Mouse (Mus musculus): Measurements from ENCODE around the gene Naa16. TPM values are rescaled to one million over a fixed set of nuclear protein-coding genes. Genes with fewer than 3 reads are reported as not detected.
A peak's percentile ranks its signal among the peaks of the same experiment; 100 is the strongest.

Gene Naa16
- polyA plus RNA-seq, 2 experiments, result 9.1 to 24.2 TPM

DNA sequence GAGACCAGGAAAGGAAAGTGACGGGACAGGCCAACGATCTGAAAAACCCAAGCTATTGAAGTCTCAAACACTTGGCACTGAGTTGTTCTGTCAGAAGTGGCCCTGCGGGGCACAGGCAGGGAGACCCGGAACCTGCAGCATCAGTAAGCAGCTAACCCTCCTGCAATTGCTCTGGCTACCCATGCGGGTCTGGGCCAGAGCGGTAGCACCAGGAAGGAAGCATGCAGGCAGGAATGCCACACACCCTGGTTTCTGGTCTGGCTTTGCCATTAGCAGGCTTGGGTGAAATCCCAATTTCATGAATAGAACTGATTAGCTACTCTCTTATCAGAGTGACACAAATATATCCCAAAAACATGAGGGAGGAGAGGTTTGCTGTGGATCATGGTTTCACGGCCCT lies 58.6 kb downstream of the Naa16 start:
- DNase-seq (ENCODE audit: low read depth in 3 of 3, low spot score in 3 of 3) (no peak), ATAC-seq (ENCODE audit: insufficient read depth) (no peak)
- H3K27me3 ChIP-seq (ENCODE audit: control insufficient read depth, insufficient read depth, low read length), result no peaks in the 10 kb centered on the region
- WGBS (ENCODE audit: insufficient replicate concordance), result 52% methylated on average over 7 of the region's 7 CpGs
- H3K36me3 ChIP-seq (replicated peaks; ENCODE audit: control insufficient read depth, insufficient read depth, low read depth), result peaks cover 18% of the 10 kb centered on the region
- no peak overlapping the region; a peak in 1 of 4 replicates for H3K4me3 ChIP-seq (ENCODE audit: insufficient read depth in 1 of 2, low read depth in 2 of 2, low read length in 2 of 2)
- H3K9me3 ChIP-seq (ENCODE audit: control insufficient read depth, low read length), result no peaks in the 10 kb centered on the region
- H3K27ac ChIP-seq, result peak overlapping the region; percentile 26
- peak overlapping the region; percentile 82 for H3K4me2 ChIP-seq (ENCODE audit: low read depth)
- H3K9ac ChIP-seq (replicated peaks), result peak overlapping the region; percentile 14; the same call in 1 of the 2 replicates
- H3K4me1 ChIP-seq (replicated peaks; ENCODE audit: control insufficient read depth in 2 of 2, insufficient read depth in 2 of 2, low read length in 1 of 2), result peaks cover 10 to 13% of the 10 kb centered on the region in 2 experiments
- TF ChIP-seq EP300 (IDR thresholded peaks at IDR 0.05; ENCODE audit: low read depth), result no peak
- TF ChIP-seq CTCF (IDR thresholded peaks at IDR 0.05; ENCODE audit: low read depth), result no peak

DNA sequence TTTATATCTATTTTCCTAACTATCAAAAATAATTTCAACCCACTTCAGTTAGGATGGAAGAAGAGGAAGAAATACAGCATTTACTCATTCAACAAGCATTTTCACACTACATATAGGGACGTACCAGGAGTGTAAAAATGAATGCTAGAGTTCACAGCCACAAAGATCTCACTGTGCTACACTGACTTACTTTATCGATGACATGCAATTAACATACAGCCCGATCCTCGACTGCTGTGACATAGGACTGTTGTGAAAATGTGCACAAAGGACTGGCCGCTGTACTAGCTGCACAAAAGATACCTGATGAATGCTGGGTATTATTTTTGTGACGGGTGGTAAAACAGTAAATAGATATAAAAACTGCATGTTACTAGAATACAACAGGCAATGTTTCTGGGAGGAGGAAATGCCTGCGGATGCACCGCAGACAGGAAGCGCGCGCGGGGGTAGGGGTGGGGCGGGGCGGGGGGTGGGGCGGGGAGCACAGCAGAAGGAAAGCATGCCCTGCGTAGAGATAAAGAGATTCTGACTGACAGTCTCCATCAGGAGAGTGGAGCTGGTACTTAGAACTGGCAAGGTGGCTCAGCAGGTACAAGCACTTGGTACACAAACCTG lies 59.5 kb downstream of the Naa16 start:
- Histone ChIP-seq H3K27me3 (ENCODE audit: control insufficient read depth, insufficient read depth, low read length) (no peaks in the 10 kb centered on the region), H3K27ac (peak overlapping the region; percentile 51), H3K4me3 (ENCODE audit: insufficient read depth in 1 of 2, low read depth in 2 of 2, low read length in 2 of 2) (peak overlapping the region; percentile 31 to 48), H3K4me2 (ENCODE audit: low read depth) (peak overlapping the region; percentile 82), H3K36me3 (replicated peaks; ENCODE audit: control insufficient read depth, insufficient read depth, low read depth) (peaks cover 9% of the 10 kb centered on the region), H3K9me3 (ENCODE audit: control insufficient read depth, low read length) (no peaks in the 10 kb centered on the region), H3K9ac (replicated peaks) (peak overlapping the region; percentile 55), H3K4me1 (replicated peaks; ENCODE audit: control insufficient read depth in 2 of 2, insufficient read depth in 2 of 2, low read length in 1 of 2) (peaks cover 10 to 13% of the 10 kb centered on the region in 2 experiments)
- TF ChIP-seq CTCF (IDR thresholded peaks at IDR 0.05; ENCODE audit: low read depth) (no peak), EP300 (IDR thresholded peaks at IDR 0.05; ENCODE audit: low read depth) (no peak)
- 4% methylated on average over 16 of the region's 16 CpGs for WGBS (ENCODE audit: insufficient replicate concordance)
- ATAC-seq (ENCODE audit: insufficient read depth), result peak; percentile 92
- DNase-seq (ENCODE audit: low read depth in 3 of 3, low spot score in 3 of 3), result peak; percentile 16 to 44 (median 36)

DNA sequence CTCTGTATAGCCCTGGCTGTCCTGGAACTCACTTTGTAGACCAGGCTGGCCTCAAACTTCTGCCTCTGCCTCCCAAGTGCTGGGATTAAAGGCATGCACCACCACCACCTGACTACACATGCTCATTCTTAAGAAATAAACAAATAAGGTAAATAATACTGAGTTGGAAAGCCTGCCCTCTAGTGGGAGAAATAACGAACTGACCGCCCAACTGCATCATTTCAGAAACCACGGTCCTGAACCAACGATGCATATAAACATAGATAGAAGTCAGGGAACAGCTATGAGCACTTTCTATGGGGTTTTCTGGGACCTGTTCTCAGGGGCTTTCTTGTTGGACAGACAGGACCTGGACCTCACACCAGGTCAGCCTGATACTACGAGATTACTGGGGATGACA lies 63.5 kb downstream of the Naa16 start:
- Histone ChIP-seq H3K4me1 (replicated peaks; ENCODE audit: control insufficient read depth in 2 of 2, insufficient read depth in 2 of 2, low read length in 1 of 2) (peaks cover 9 to 10% of the 10 kb centered on the region in 2 experiments), H3K9ac (replicated peaks) (no peak overlapping the region), H3K36me3 (replicated peaks; ENCODE audit: control insufficient read depth, insufficient read depth, low read depth) (no peaks in the 10 kb centered on the region), H3K4me2 (ENCODE audit: low read depth) (no peak overlapping the region), H3K4me3 (ENCODE audit: insufficient read depth in 1 of 2, low read depth in 2 of 2, low read length in 2 of 2) (no peak overlapping the region), H3K27ac (no peak overlapping the region), H3K27me3 (ENCODE audit: control insufficient read depth, insufficient read depth, low read length) (no peaks in the 10 kb centered on the region), H3K9me3 (ENCODE audit: control insufficient read depth, low read length) (no peaks in the 10 kb centered on the region)
- TF ChIP-seq EP300 (IDR thresholded peaks at IDR 0.05; ENCODE audit: low read depth) (no peak), CTCF (IDR thresholded peaks at IDR 0.05; ENCODE audit: low read depth) (peak; percentile 82)
- WGBS (ENCODE audit: insufficient replicate concordance), result 20% methylated on average over 5 of the region's 5 CpGs
- DNase-seq (ENCODE audit: low read depth in 3 of 3, low spot score in 3 of 3), result peak in 1 of 3 experiments; percentile 35
- no peak for ATAC-seq (ENCODE audit: insufficient read depth)

DNA sequence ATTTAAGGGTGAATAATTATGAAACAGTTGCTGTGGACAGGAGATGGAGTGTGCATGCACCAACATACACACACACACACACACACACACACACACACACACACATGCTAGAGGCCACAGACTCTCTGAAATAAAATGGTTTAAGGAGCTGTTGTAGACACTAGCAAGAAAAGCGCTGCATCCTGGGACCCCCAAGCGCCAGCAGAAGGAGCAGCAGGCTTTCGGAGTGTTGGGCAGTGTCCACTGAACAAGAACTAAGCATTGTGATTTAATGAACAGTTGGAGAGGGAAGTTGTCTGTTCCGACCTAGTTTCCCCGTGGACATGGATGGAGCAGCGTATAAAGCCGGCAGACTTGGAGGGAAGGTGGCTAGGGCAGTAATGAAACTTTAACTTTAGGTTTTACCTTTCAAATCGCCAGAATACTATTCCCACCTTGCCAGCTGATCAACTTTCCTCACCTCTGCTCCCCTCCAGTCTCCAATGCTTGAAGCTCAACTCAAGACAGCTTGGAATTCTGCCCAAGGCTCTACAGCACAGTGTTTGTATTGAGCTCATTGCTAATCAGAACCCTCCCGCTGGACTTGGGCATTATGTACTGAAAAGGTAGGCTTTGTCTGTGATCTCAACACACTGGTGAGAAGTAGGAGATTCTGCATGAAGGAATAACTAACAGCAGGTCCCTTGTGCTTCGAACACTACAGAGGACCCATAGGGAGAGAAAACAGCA lies 66.3 kb downstream of the Naa16 start:
- Histone ChIP-seq H3K9ac (replicated peaks) (no peak overlapping the region), H3K27me3 (ENCODE audit: control insufficient read depth, insufficient read depth, low read length) (no peaks in the 10 kb centered on the region), H3K4me2 (ENCODE audit: low read depth) (no peak overlapping the region), H3K4me3 (ENCODE audit: insufficient read depth in 1 of 2, low read depth in 2 of 2, low read length in 2 of 2) (no peak overlapping the region), H3K27ac (no peak overlapping the region), H3K4me1 (replicated peaks; ENCODE audit: control insufficient read depth in 2 of 2, insufficient read depth in 2 of 2, low read length in 1 of 2) (no peaks in the 10 kb centered on the region), H3K9me3 (ENCODE audit: control insufficient read depth, low read length) (no peaks in the 10 kb centered on the region), H3K36me3 (replicated peaks; ENCODE audit: control insufficient read depth, insufficient read depth, low read depth) (no peaks in the 10 kb centered on the region)
- ATAC-seq (ENCODE audit: insufficient read depth) (no peak), DNase-seq (ENCODE audit: low read depth in 3 of 3, low spot score in 3 of 3) (no peak)
- WGBS (ENCODE audit: insufficient replicate concordance), result 75% methylated on average over 10 of the region's 10 CpGs
- TF ChIP-seq EP300 (IDR thresholded peaks at IDR 0.05; ENCODE audit: low read depth) (no peak), CTCF (IDR thresholded peaks at IDR 0.05; ENCODE audit: low read depth) (no peak)

DNA sequence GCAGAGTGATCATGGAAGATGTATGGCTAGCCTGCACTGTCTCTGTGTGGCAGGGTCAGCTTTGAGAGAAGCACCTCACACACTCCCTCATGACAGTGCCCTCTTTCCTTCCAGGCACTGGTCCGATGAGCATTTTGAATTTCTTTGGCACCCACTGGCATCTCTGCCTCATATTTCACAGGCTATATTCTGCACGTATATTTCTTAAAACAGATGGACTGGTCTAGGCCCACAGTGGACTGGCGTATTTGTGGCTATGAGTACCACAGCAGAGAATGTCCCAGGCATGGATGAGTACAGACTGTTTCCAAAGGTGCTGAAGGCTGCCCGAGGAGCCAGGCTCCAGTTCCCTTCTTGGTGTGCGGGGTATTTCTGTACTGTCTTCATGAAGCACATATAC lies 68.7 kb downstream of the Naa16 start:
- Histone ChIP-seq H3K9ac (replicated peaks) (no peak overlapping the region), H3K9me3 (ENCODE audit: control insufficient read depth, low read length) (no peaks in the 10 kb centered on the region), H3K4me1 (replicated peaks; ENCODE audit: control insufficient read depth in 2 of 2, insufficient read depth in 2 of 2, low read length in 1 of 2) (no peaks in the 10 kb centered on the region), H3K36me3 (replicated peaks; ENCODE audit: control insufficient read depth, insufficient read depth, low read depth) (no peaks in the 10 kb centered on the region), H3K4me2 (ENCODE audit: low read depth) (no peak overlapping the region), H3K27ac (no peak overlapping the region), H3K27me3 (ENCODE audit: control insufficient read depth, insufficient read depth, low read length) (no peaks in the 10 kb centered on the region), H3K4me3 (ENCODE audit: insufficient read depth in 1 of 2, low read depth in 2 of 2, low read length in 2 of 2) (no peak overlapping the region)
- TF ChIP-seq EP300 (IDR thresholded peaks at IDR 0.05; ENCODE audit: low read depth) (no peak), CTCF (IDR thresholded peaks at IDR 0.05; ENCODE audit: low read depth) (no peak)
- DNase-seq (ENCODE audit: low read depth in 3 of 3, low spot score in 3 of 3), result no peak
- no peak for ATAC-seq (ENCODE audit: insufficient read depth)
- 67% methylated on average over 5 of the region's 5 CpGs for WGBS (ENCODE audit: insufficient replicate concordance)

Measured in liver, embryonic 14.5 days (tissue).